Mouse (Mus musculus): ENCODE data around the gene Gjb4. TPM values are rescaled to one million over a fixed set of nuclear protein-coding genes. Genes with fewer than 3 reads are reported as not detected.

Gene Gjb4
- not detected for total RNA-seq (2021)
- polyA plus RNA-seq (2012; rRNA removed): 0.11 TPM in 1 of 2 replicates, not detected in the other
- long read RNA-seq: 0 reads

DNA sequence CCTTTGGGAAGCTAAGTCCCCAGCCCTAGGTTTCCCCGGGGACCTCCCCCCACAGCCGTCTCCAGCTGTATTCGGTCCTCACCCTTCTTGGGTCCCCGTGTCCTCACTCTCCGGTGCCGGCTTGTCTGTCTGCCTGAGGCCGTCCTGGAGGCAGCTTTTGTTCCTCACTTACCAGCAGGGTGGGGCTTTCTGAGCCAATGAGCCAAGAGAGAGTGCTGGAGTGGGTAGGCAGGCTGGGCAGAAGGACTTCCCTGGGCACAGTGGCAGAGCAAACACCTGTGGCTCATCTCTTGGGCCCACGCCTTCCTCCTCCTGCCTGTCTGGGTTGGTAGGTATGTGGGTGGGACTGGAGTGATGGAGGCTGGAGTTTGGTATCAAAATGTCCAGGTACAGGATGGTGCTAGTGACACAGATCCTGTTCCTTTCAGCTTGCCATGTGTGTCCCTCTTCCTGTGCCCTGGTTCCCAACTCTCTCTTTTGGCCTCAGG lies at the start of gene Gjb4:
Gjb4 (minus strand) TSS at position 131 of the 488 bp plus-strand sequence.
- DNase-seq: no peak

DNA sequence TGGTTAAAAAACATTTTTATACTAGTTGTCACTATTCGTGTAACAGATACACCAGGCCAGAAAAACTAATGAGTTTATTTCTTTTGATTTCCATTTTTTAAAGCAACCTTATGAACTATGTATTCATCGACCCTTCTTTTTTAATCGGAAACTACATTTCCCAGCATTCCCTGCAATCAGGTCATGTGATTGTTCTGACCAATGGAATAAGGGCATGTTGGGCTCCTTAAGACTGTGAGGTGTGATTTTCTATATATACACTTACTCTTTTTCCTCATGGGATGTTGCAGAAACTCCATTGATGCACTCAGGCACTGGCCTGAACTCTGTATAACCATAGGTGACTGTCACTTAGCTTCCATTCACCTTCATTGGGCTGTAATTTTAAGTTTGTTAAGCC lies 48.7 kb upstream of the Gjb4 start:
- no peak for DNase-seq

DNA sequence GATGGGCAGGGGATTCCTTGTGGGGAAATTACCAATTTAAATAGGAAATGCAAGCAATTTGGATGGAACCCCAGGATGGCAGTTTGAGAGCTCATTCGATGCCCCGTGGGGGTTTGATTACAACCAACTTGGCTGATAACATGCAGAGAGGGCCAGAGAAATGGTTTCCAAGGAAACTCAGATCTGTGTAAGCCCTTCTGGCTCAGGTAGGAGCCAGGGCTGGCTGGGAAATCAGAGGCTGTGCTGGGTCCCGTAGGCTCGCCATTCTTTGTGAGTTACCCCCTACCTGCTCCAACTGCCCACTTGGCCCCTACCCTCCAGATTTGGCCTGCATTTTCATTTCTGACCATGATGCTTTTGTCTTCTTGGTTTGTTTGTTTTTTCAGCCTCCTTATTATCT lies 48.3 kb upstream of the Gjb4 start:
- DNase-seq: no peak

DNA sequence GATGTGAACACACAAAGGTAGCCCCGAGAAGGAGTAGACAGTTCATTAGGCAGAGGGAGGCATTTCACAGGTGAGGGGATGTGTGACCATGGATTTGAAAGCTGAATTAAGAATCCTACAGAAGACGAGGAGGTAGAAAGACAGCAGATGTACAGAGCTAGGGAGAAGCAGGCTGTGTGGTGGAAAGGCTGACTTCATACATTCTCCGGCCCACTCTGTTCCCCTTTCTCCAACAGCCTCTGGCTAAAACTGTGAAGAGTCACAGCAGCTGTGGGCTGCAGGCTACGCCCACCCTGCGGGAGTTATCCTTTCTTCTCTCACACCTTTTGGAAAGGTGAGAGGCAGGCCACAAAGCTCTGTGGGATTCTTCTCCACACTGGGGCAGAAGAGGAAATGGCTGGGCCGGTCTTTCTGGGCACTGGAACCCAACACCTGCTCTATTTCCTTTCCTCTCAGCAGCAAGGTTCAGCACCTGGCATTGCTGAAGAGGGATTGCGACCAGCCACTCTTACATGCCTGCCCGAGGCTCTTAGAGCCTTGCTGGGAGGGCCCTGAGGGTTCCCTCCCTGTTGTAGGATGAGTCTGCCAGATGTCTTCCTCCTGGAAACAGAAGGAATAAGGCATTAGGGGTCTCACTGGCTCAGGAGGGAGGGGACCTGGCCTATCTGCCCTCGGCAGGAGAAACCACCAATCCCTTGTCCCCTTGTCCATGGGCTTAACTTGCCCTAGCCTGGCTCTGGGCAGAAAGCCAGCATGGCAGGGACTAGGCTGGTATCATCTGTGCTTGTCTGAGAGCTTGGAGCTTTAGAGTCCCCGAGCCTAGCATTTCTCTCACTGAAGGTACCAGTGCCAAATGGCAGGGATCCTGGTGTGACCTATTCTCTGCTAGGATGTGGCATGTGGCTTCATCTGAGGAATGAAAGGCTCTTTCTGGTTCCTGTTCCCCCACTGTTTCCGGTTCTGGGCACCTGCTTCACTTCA lies 46.6 kb upstream of the Gjb4 start:
- DNase-seq: no peak

DNA sequence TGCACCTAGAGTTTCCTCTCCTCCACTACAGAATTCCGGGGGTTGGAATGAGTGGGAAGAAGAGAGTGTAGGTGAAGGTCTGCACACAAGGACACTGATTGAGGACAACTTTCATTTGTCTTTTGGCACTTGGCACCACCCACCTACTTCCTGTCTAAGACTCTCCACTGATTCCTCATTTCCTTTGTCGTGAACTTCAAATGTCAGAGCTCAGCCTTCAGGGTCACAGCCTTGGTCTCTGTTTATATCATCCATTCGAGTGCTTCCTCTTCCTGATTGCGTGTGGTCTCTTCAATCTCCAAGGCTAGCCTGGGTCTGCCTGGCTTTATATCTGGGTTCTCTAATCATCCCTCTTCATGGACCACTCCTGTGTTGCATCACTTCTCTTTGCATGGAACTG lies 41.7 kb upstream of the Gjb4 start:
- DNase-seq: peak; percentile 35

DNA sequence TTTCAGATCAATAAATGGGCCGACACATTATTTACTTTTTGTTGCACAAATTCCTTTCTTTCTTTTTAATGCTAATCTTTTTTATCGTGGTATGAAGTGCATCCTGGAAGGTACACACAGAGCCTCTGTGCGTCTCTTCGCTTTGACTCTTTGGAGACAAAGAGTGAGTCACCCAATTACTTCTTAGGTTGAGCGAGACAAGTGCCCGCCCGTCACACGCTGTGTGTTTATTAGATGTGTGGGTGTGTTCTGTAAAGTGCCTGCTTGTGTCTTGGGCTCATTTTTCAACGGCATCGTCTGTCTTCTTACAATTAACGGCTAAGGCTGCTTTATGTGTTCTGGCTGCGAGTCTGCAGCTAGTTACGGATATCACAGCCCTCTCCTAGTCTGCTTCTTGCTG lies 35.8 kb upstream of the Gjb4 start:
- DNase-seq: no peak

DNA sequence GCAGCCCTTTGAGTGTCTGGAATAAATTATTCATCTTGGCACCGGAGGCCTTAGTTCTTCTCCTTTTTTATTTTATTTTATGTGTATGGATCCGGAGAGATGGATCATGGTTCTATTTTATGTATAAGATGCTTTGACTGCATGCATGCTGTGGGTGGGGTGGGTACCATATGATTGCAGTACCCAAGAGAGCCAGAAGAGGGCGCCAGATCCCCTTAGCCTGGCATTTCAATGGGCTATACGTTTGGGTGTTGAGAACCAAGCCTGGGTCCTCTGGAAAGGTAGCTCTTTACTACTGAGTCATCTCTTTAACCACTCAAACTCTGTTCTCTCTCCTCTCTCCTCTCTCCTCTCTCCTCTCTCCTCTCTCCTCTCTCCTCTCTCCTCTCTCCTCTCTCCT lies 23.5 kb upstream of the Gjb4 start:
- no peak for DNase-seq

DNA sequence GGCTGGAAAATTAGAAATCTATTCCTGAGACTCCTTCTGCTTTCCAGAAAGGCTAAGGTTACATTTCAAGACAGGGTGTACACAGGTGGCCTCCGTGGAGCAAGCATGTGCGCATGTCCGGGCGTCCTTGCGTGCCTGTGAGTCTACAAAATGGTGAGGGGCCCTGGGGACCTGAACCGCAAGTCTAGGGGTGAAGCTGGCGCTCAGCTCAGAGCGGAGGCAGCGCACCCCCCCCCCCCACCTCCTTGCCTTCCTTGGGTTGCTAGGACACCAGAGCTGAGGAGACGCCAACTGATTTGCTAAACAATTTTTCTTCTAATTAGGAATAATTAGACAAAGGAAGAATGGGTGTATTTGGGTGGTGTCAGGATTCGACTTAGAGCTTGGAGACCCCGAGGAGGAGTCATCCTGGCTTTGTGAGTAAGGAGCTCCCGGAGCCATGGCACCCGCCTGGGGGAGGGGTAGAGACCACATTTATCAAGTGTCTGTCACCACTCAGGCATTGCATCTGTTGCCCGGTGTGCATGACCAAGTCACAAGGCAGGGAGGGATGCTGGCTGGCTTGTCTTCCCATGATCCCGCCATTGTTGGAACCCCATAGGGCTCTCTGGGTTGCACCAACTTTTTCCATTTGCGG lies 21.8 kb upstream of the Gjb4 start:
- DNase-seq: no peak

DNA sequence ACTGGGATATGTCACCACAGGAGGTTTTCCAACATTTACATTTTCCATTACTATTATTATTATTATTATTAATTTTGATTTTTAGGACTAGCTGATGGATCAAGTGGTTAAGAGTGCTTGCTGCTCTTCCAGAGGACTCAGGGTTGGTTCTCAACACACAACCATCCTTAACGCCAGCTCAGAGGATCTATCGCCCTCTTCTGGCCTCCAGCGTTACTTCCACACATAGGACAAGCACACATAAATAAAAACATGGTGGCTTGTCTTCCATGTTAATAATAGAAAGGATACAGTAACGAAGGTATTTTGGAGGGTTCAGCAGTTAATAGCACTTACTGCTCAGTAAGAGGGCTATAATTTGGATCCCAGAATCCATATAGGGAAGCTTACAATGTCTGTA lies 20.8 kb upstream of the Gjb4 start:
- DNase-seq: no peak

DNA sequence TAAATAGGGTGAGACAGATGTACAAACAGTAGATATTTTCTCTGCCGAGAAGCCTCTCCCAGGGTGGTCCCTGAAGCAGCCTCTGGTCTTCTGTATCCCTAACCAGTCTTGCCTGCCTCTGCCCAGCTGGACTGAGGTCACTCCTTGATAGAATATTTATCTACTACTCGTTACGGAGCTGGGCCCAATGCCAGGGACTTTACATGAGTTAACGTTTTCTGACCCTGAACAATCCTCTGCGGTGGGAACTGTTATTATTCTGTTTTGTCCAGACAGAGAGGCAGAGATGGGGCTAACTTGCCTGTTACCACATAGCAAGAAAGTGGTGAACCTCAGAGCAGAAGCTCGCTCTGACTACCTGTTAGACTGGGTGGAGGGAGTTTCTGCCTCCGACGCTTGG lies 19.6 kb upstream of the Gjb4 start:
- DNase-seq: peak; percentile 69

DNA sequence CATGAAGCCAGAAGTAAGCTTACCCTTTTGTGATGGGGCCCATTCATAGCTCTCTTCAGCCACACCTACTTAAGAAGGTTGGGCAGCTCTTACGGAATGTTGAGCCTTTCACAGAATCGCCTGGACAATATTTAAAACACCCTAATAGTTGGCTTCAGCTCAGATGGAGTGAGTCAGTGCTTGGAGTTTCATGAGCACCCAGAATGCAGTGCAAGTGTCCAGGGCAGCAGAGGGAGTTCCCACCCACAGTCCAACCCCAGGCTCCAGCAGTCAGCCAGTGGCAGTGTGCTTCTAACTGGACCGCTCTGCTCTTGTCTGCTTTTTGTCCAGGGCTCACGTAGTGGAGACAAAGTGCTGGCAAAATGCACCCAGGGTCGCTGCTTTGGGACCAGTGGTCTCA lies 17.7 kb upstream of the Gjb4 start:
- peak; percentile 38 for DNase-seq

DNA sequence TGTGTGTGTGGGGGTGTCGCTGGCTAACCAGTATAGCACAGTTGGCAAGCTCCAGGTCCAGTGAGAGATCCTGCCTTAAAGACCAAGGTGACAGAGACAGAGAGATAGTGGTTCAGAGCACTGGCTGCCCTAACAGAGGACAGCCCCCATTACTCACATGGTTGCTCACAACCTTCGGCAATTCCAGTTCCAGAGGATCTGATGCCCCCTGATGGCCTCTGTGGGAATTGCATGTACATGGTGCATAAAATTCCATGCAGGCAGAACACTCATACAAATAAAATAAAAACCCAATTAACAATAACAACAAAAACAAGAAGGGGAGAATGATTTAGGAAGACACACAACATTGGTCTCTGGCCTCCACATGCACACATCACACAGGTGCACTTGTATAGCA lies 16.6 kb upstream of the Gjb4 start:
- DNase-seq: no peak

DNA sequence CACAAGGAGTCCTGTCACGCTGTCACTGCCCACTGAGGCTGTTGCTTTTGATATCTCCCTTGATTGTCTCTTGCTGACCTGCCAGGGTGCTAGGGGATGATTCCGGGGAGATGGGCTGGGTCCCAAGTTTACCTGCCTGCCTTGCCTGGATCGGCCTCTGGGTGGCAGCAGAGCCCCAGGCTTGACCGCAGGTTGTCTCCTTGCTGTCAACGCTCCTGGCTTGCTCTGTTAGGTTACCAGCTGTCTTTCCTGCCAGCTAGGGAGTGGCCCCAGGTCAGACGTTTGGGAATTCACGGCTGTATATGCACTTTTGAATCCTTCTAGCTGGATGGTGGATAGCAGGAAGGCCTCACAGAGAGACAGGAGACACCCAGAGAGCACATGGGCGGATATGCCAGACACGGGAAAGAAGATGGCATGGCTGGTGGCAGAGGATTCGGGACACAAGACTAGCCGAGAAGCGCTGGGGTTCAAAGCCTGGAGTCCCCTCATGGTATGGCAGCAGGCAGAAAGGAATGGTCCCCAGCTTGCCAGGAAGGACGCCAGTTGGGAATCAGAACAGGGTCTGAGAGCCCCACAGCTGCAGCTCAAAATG lies 14.6 kb upstream of the Gjb4 start:
- DNase-seq: peak; percentile 69

DNA sequence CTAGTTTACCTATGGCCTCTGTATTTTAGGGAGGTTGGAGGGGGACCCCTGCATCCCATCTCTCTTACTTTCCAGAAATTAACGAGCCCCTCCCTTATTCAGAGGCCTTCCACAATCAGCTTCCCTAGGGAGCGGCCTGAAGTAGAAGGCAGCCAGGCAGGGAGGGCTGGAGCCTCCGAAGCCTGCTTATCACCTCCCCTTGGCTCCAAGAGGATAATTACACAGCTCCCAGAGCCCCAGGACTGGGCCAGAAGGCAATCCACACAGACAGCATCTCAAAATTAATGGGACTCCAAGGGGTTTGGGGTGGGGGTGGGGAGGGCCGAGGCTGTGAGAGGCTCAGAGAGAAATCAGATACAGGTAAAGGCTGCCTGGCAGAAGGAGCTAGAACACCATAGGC lies 12.0 kb upstream of the Gjb4 start:
- DNase-seq: no peak

DNA sequence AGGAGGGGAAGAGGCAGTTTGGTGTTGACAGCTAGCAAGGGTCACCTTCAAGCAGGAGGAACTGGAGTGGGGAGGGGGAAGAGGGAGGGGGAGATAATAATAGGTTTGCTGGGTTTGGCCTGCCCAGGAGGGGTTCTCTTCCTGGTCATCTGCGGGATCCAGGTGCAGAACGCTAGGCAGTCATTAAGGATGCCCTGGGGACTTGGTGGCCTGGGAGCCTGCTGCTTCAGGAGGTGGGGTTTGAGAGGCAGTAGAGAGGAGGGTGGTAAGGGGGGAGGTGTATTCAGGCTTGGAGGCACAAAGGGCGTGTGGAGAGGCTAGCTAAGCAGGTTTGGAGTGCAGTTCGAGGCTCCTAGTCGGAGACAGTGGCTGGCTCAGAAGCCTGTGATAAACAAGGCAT lies 11.6 kb upstream of the Gjb4 start:
- no peak for DNase-seq

DNA sequence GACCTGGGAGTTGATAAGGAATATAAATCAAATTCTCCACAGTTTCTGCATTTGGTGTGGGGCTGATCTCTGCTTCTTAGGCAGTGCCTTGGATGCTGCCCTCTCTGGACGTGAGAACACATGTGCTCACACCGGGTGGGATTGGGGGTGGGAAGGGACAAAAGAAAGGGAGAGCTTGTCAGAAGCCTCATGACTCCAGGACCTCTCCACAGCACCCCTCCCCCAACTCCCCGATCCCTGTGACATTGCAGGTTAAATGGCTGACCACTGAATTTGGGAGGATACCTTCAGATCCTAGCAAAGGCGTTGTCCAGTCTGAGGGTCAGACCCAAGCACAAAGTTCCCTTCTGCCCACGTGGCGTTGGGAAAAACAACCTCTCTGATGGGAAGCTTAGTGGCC lies 10.6 kb upstream of the Gjb4 start:
- no peak for DNase-seq

DNA sequence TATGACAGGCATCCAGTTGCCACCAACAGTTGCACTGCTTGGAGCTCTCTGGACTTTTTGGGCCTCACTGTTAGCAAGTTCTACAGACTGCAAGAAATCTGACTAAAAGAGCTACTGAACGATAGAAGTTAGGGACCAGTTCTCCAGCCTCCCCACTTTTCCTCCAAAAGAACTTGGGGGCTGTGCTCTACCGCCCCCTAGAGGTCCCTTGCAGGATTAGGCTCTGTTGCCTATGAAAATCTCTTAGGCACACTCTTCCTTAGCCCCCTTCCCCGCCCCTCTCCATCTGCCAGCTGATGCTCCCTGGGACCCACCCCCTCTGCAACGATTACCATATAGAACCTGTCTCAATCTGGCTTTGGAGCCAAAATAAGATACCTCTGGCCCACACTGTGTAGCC lies 9.4 kb upstream of the Gjb4 start:
- DNase-seq: no peak

DNA sequence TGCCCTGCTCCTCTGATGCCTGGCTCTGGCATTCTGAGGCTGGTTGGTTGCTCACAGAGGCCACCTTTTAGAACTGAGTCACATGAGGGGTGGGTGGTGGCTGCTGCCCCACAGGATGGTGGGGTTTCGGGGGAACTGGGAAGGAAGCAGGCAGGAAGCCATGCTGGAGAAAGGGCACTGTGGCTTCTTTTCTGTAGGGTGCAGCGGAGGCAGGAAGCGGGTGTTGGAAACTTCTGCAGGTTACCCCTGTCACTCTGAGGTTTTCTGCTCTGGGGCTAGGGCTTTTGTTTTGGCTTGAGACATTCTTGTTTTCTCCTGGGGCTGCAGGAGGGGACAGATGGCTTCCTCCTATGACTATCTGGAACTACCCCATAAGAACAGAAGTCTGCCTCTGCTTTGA lies 8.6 kb upstream of the Gjb4 start:
- DNase-seq: no peak

DNA sequence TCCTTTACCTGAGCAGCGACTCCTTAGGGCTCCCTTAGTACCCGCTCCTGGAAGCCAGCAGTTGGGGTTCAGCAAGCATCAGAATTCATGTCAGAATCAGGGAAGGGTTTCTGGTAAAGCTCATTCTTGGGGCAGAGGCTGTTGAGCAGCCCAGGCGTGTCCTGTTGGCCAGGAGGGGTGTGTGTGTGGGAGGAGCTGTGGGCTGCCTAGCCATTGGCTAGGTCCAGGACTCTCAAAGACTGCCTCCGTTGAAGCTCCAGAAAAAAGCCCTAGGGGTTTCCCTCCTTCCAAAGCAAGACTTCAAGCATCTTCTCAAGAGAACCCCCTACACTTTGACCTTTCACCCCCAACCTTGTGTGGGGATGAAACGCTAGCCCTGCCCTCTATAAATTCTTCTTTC lies 4.1 kb upstream of the Gjb4 start, which contains the start of gene Gjb5:
Gjb5 (minus strand) TSS at position 164 of the 400 bp plus-strand sequence.
- DNase-seq: no peak

DNA sequence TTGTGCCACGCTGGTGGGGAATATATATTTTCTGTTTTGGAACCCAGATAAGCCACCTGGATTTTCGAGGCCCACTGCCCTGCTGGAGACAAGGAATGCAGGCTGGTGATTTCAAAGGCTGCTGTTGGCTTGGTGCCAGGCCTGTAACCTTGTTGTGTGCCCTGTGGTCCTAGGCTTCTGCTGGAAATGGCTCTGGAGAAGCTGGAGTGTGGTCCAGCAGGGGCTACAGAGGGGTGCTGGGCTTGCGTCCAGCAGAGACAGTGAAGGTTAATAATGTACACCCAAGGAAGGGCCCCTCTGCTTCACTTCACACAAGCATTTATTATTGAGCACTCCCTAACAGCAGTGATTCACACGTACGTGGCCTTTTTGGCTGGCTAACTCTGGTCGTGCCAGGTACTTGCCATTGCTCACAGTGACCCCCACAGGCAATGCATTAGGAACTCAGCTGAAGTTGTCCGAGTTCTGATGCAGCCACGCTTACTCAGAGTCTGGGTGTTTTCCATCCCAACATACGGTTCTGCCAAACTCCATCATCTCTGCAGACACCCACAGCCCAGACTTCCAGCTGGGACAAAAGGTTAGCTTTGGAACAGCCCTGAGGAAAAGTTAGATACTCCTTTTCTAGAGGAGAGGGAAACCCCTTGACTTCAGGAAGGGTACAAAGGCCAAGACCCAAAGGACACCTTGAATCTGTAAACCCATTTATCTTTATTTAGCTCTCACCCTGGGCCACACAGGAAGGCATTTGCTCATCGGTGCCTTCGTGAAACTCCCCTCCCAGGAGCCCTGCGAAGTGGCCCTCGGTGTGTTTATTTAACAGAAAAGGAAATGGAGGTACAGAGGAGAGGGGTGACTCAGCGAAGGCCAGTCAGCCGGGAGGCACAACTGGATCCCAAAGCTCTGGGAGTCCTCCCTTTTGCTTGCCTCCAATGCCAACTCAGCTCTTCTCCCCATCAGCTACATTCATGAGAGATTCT lies 915 bp upstream of the Gjb4 start:
- DNase-seq: peak; percentile 62

DNA sequence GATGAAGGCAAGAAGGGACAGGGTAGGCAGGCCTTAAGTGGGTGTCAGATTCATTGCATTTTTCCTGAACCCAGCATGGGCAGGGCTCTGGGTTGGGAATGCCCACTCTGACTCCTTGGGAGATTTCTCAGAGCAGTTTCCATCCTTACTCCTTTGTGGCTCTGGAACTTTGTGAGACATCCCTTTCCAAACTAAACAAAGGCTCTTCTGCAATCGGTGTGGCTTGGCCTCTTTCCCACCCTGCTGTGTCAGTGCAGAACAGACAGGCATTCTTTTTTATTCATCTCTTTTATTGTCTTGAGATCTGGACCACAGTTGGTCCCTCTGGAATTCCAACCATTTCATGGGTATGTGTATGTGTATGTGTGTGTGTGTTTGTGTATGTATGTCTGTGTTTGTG lies 1.3 kb downstream of the Gjb4 start:
- DNase-seq: peak; percentile 31

All from adrenal gland, adult 2 months (tissue).